ENCODE assay signal across 18 mouse cellular contexts in the genomic region with DNA sequence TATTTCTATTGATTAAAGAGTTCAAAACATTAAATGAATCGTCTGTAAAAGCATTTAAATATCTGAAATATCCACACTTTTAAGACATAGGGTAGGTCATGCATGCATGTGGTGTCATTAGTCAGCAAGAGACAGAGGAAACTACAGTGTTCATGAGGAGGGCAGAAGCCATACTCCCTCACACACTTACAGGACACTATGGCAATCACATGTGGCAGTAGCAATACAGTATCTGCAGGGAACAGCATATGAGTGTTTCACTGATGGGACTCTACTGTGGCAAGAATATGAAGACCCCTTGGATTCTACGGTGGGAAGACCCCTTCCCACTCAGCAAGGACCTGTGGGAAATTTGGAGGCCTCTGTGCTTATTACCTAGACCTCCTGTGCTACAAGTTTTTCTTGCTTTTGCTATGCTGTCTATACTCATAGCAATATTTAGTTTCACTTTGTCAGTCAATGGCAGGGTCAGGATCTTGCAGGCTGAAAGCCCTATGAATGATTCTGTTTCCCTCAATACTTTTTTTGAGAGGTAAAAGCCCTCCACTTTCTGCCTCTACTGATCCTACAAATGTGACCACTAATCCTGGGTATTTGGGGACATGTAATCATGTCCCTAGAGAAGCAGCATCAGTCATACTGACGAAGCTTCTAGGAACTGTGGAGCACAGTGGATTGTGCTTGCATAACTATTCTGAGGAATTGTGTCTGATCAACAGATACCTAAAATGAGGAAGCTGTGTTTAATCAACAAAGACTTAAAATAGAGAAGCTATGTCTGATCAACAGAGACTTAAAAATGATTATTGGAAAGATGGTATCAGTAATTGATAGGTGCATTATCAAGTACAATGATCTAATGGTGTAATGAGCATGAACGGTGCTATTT.
A peak's percentile ranks its signal among the peaks of the same experiment; 100 is the strongest.
DNase-seq lines count a peak whose midpoint lies in the region; ATAC-seq lines count a peak whose summit lies in the region.
"Had no signal": no experiment of that assay in that cellular context is flagged by ENCODE, and none has a peak within 500 bp of the region (broad histone marks: within the 10 kb centered on the region; RNA-seq: fewer than 3 reads in every experiment).

No protein-coding gene starts in this region.

- peak; percentile 82 for ATAC-seq in megakaryocyte progenitor cell, adult 5-6 weeks (replicated peaks; ENCODE audit: poor library complexity)
- ATAC-seq: forebrain, postnatal 0 days; intestine, embryonic 16.5 days had no signal

- DNase-seq in 3134 (ENCODE audit: extremely low read depth, insufficient read length, low spot score) (peak; percentile 2), 416B (ENCODE audit: low read depth) (peak; percentile 45)
- peak; percentile 2 for DNase-seq in c-Kit-positive CD71-negative TER-119-negative erythroid progenitor cells, embryonic 14.5 days (ENCODE audit: low read depth)
- no peak for DNase-seq in thymus, postnatal 14 days
- no peak for DNase-seq in adrenal gland, postnatal 14 days
- no peak for DNase-seq in left cerebral cortex, adult 18-20 months (ENCODE audit: low spot score in 2 of 2)
- DNase-seq: adrenal gland, adult 8-10 months; cerebellum, adult 11-12 months; cerebellum, adult 9-10 months; cerebellum, postnatal 25 days; forebrain, postnatal 0 days; gastrocnemius, adult 2 months; gastrocnemius, postnatal 25 days; heart, adult 11 months; heart, postnatal 10 days; heart, postnatal 4 days had no signal

Comparison
In these comparisons a context has a peak if more than half of its experiments do, and no peak if none do; other contexts are left out.
1. DNase-seq: peak in 3134 (single experiment), 416B (single experiment) and c-Kit-positive CD71-negative TER-119-negative erythroid progenitor cells, embryonic 14.5 days (single experiment); none in thymus, postnatal 14 days (single experiment), adrenal gland, postnatal 14 days (single experiment) and left cerebral cortex, adult 18-20 months (0 of 2).